Mouse (Mus musculus) lung, postnatal 4 days (tissue): ENCODE measurements around the gene Itgb8.

ENCODE experiments used
- DNase-seq, 2 experiments: peaks; one replicate each; pipeline ENCODE4 v3.0.0; 2021

The Itgb8 gene

GRCm38 (mm10) chr12:119113522-119114135, 125.0 kb downstream of the Itgb8 start:
- DNase-seq: no peak

GRCm38 (mm10) chr12:119110091-119110490, 128.5 kb downstream of the Itgb8 start:
- DNase-seq: no peak
